28 mouse cellular contexts compared by ENCODE assay signal in the genomic region with DNA sequence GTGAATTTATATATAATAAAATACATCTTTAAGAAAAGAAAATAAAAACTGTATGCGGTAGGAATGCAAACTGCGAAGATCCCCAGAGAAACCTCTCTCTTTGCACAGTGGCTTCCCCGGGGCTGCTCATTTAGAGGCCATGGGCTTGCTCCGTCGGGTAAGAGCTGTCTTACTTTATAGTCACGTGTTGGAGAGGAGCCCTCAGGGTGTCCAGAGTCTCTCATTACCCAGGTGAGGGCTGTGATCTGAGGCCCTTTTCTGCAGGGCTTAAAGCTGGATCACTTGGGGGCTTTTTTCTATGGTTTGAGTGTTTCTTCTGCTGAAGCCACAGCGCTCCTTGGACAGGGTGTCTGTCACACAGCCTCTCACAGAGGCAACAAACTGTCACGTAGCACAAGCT.
DNase-seq lines count a peak whose midpoint lies in the region; ATAC-seq and TF ChIP-seq lines count a peak whose summit lies in the region.
"Had no signal": no experiment of that assay in that cellular context is flagged by ENCODE, and none has a peak within 500 bp of the region (broad histone marks: within the 10 kb centered on the region; RNA-seq: fewer than 3 reads in every experiment).

No protein-coding gene starts in this region.

- no peak overlapping the region for H3K4me3 ChIP-seq in forebrain, embryonic 10.5 days
- H3K4me3 ChIP-seq in forebrain, postnatal 0 days (ENCODE audit: low read depth, low read length) = no peak overlapping the region
- H3K4me3 ChIP-seq in layer of hippocampus, adult 2 months = no peak overlapping the region
- H3K4me3 ChIP-seq in limb, embryonic 10.5 days = no peak overlapping the region
- H3K4me3 ChIP-seq in liver, embryonic 16.5 days (ENCODE audit: low read depth, low read length) = no peak overlapping the region
- H3K4me3 ChIP-seq: embryonic facial prominence, embryonic 13.5 days; forebrain, embryonic 15.5 days; heart, embryonic 12.5 days; limb, embryonic 12.5 days; midbrain, embryonic 10.5 days; myocyte; neural tube, embryonic 12.5 days had no signal

- no peak for ATAC-seq in forebrain, postnatal 0 days
- no peak for ATAC-seq in liver, embryonic 16.5 days (ENCODE audit: low read depth)
- ATAC-seq: forebrain, embryonic 15.5 days; hindbrain, embryonic 16.5 days had no signal

- H3K4me2 ChIP-seq in forebrain, postnatal 0 days (ENCODE audit: low read depth) = no peak overlapping the region
- peak overlapping the region; percentile 57 for H3K4me2 ChIP-seq in liver, embryonic 16.5 days (ENCODE audit: low read depth, low read length)
- H3K4me2 ChIP-seq: embryonic facial prominence, embryonic 13.5 days; forebrain, embryonic 15.5 days; heart, embryonic 12.5 days; limb, embryonic 12.5 days; neural tube, embryonic 12.5 days had no signal

- no peak for TF ChIP-seq CTCF in forebrain, postnatal 0 days (IDR thresholded peaks at IDR 0.05; ENCODE audit: low read depth)
- no peak for TF ChIP-seq CTCF in layer of hippocampus, adult 2 months (conservative IDR thresholded peaks at IDR 0.05)

- H3K9ac ChIP-seq in forebrain, postnatal 0 days = no peak overlapping the region
- peak overlapping the region; percentile 47 for H3K9ac ChIP-seq in liver, embryonic 16.5 days (ENCODE audit: low read depth, low read length)
- H3K9ac ChIP-seq: embryonic facial prominence, embryonic 13.5 days; forebrain, embryonic 15.5 days; heart, embryonic 12.5 days; limb, embryonic 12.5 days; neural tube, embryonic 12.5 days had no signal

- 75% methylated on average over 8 of the region's 8 CpGs for WGBS in forebrain, embryonic 10.5 days
- WGBS in forebrain, postnatal 0 days = 66% methylated on average over 8 of the region's 8 CpGs
- WGBS in limb, embryonic 10.5 days = 75% methylated on average over 8 of the region's 8 CpGs
- WGBS in liver, embryonic 16.5 days (ENCODE audit: insufficient replicate concordance) = 57% methylated on average over 8 of the region's 8 CpGs

- H3K4me1 ChIP-seq in forebrain, embryonic 10.5 days = peaks cover 21% of the 10 kb centered on the region
- peaks cover 22% of the 10 kb centered on the region for H3K4me1 ChIP-seq in forebrain, postnatal 0 days (ENCODE audit: insufficient read depth)
- H3K4me1 ChIP-seq in limb, embryonic 10.5 days = peaks cover 28% of the 10 kb centered on the region
- H3K4me1 ChIP-seq in liver, embryonic 16.5 days (ENCODE audit: control insufficient read depth, low read depth, low read length) = peaks cover 25% of the 10 kb centered on the region

- no peaks in the 10 kb centered on the region for H3K27me3 ChIP-seq in forebrain, embryonic 10.5 days (ENCODE audit: poor library complexity, severe bottlenecking)
- H3K27me3 ChIP-seq in forebrain, postnatal 0 days (ENCODE audit: insufficient read depth, low read length) = no peaks in the 10 kb centered on the region
- H3K27me3 ChIP-seq in limb, embryonic 10.5 days (ENCODE audit: low read depth, poor library complexity, severe bottlenecking) = no peaks in the 10 kb centered on the region
- no peaks in the 10 kb centered on the region for H3K27me3 ChIP-seq in liver, embryonic 16.5 days (ENCODE audit: control insufficient read depth, insufficient read depth, low read depth, low read length)
- H3K27me3 ChIP-seq: embryonic facial prominence, embryonic 13.5 days; forebrain, embryonic 15.5 days; neural tube, embryonic 12.5 days had no signal

- intact Hi-C loops in left cerebral cortex, postnatal 36 days (cut with DNase I) = loop anchor here (2.0 to 5.0 kb wide), 3 partner anchors 139 to 255 kb away; partner anchors contain the start of genes 2210016F16Rik, Hnrnpk and Rmi1

- H3K9me3 ChIP-seq in forebrain, embryonic 10.5 days = no peaks in the 10 kb centered on the region
- no peaks in the 10 kb centered on the region for H3K9me3 ChIP-seq in forebrain, postnatal 0 days (ENCODE audit: low read length)
- H3K9me3 ChIP-seq in limb, embryonic 10.5 days (replicated peaks) = no peaks in the 10 kb centered on the region
- H3K9me3 ChIP-seq in liver, embryonic 16.5 days (replicated peaks; ENCODE audit: control insufficient read depth, low read length) = no peaks in the 10 kb centered on the region
- H3K9me3 ChIP-seq: embryonic facial prominence, embryonic 13.5 days; forebrain, embryonic 15.5 days; heart, embryonic 12.5 days; limb, embryonic 12.5 days; midbrain, embryonic 10.5 days; neural tube, embryonic 12.5 days had no signal

- no peaks in the 10 kb centered on the region for H3K36me3 ChIP-seq in forebrain, embryonic 10.5 days (replicated peaks)
- no peaks in the 10 kb centered on the region for H3K36me3 ChIP-seq in forebrain, postnatal 0 days (ENCODE audit: insufficient read depth)
- no peaks in the 10 kb centered on the region for H3K36me3 ChIP-seq in limb, embryonic 10.5 days
- H3K36me3 ChIP-seq in liver, embryonic 16.5 days (ENCODE audit: control insufficient read depth, insufficient read depth) = no peaks in the 10 kb centered on the region
- H3K36me3 ChIP-seq: embryonic facial prominence, embryonic 13.5 days; forebrain, embryonic 15.5 days; heart, embryonic 12.5 days; limb, embryonic 12.5 days; midbrain, embryonic 10.5 days; neural tube, embryonic 12.5 days had no signal

- 0 out of 2 replicates have a peak overlapping the region, but pooled peaks have one; percentile 6 for H3K27ac ChIP-seq in forebrain, embryonic 10.5 days
- H3K27ac ChIP-seq in forebrain, postnatal 0 days (ENCODE audit: low read depth, low read length) = no peak overlapping the region
- peak overlapping the region; percentile 43; the same call in 1 of the 2 replicates for H3K27ac ChIP-seq in layer of hippocampus, adult 2 months
- H3K27ac ChIP-seq in limb, embryonic 10.5 days = 0 out of 2 replicates have a peak overlapping the region, but pooled peaks have one; percentile 14
- H3K27ac ChIP-seq in liver, embryonic 16.5 days (ENCODE audit: low read length) = peak overlapping the region; percentile 79
- H3K27ac ChIP-seq: embryonic facial prominence, embryonic 13.5 days; forebrain, embryonic 15.5 days; kidney, postnatal 0 days; limb, embryonic 12.5 days; midbrain, embryonic 10.5 days; neural tube, embryonic 12.5 days had no signal

- no peak for DNase-seq in forebrain, embryonic 10.5 days (ENCODE audit: extremely low spot score, low spot score)
- no peak for DNase-seq in forebrain, postnatal 0 days
- no peak for DNase-seq in layer of hippocampus, adult 2 months (ENCODE audit: low spot score in 2 of 2)
- DNase-seq in layer of hippocampus, postnatal 10 days (ENCODE audit: low spot score in 2 of 2) = no peak
- DNase-seq in limb, embryonic 10.5 days (ENCODE audit: low spot score) = no peak
- no peak for DNase-seq in left cerebral cortex, postnatal 36 days (ENCODE audit: low spot score in 2 of 2)
- no peak for DNase-seq in adrenal gland, postnatal 14 days
- DNase-seq: adrenal gland, postnatal 25 days; cerebellum, adult 11-12 months; cerebellum, adult 9-11 months; gastrocnemius, postnatal 10 days; kidney, adult 8-10 months; kidney, postnatal 4 days; lung, adult 2 months; lung, postnatal 10 days; right cerebral cortex, adult 18-20 months; spleen, adult 18-20 months; thymus, postnatal 14 days had no signal
